ENCODE assay signal across 8 mouse cellular contexts in the genomic region with DNA sequence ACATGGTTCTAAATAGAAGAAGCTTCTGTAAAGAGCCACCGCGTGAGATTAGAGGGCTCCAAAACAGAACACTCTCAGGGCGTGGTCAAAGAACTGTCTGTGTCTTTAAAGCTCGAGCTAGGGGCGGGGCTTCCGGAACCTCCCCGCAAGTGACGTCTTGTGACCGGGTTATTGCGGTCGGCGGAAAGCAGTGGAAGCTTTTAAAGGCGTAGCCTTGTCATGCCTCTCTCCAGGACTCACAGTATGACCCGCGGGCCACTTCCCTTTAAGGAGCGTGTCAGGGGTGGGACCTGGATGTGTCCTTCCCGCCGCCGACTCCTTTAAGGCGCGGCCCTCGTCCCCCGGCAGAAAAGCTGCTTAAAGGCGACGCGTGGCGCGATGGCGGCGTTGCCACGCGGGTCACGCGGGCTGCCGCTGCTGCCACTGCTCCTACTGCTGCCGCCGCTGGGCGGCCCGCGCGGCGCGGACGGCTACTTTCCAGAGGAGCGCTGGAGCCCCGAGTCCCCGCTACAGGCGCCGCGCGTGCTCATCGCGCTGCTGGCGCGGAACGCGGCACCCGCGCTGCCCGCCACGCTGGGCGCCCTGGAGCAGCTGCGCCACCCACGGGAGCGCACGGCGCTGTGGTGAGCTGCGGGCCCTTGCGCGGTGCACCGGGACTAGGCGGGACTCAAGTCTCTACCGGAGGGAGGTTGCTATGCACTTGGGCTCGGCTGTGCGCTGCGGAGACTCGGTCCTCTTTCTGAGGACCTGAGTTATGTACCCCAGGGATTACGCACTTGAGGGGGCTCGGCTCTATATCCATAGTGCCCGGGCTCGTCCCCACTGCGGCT. TPM values are rescaled to one million over a fixed set of nuclear protein-coding genes. Genes with fewer than 3 reads are reported as not detected.
A peak's percentile ranks its signal among the peaks of the same experiment; 100 is the strongest.
DNase-seq lines count a peak whose midpoint lies in the region; ATAC-seq lines count a peak whose summit lies in the region.

A gene (plus strand): TSS at position 177 of the 830 bp plus-strand sequence.

- peak; percentile 95 for ATAC-seq in megakaryocyte progenitor cell, adult 5-6 weeks (replicated peaks; ENCODE audit: poor library complexity)

- peak; percentile 98 for DNase-seq in adipocyte (ENCODE audit: low spot score)
- peak; percentile 98 for DNase-seq in embryo, embryonic 10 days (ENCODE audit: low spot score)
- DNase-seq in gastrocnemius, postnatal 10 days, result peak; percentile 91
- DNase-seq in induced T-regulatory cell, adult 2 months (ENCODE audit: low read depth), result peak; percentile 99
- DNase-seq in left cerebral cortex, adult 9 months (ENCODE audit: low spot score in 2 of 2), result peak; percentile 99
- DNase-seq in right cerebral cortex, postnatal 14 days, result peak; percentile 94
- DNase-seq in urinary bladder, postnatal 36 days (ENCODE audit: low spot score in 2 of 2), result peak; percentile 94 to 97

RNA-seq across cellular contexts. Expression of the gene that starts here (rescaled TPM):
- total RNA-seq in gastrocnemius, postnatal 10 days (2021), result 10 to 100 TPM; 43.3 to 56.1 TPM
- 54.0 and 63.0 TPM in 2 replicates for total RNA-seq in megakaryocyte progenitor cell, adult 5-6 weeks (2015)
- total RNA-seq in megakaryocyte progenitor cell, adult 5-6 weeks (2017), result 62.0 and 67.2 TPM in 2 replicates

Comparison
In these comparisons a context has a peak if more than half of its experiments do, and no peak if none do; other contexts are left out.
1. Peak in every context shown above with its lines: DNase-seq and ATAC-seq.